Mouse (Mus musculus): ENCODE measurements around the gene Tapbp.

DNA sequence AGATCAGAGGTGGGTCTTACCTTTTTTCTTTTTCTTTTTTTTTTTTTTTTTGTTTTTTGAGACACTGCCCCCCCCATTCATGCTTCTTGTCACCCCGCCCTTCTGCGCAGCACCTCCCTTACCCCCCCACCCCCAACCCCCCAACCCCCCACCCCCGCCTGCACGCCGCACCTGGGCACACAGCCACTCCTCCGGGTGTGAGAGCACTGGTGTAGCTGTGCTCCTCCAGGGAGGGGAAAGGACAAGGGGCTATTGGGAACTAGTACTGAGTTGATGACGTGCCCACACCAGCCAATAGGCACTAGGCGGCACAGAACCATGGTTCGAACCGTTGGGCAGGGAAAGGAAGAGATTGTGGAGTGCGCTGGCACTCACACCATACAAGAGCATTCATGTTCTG, 41.3 kb upstream of the Tapbp start:
- TF ChIP-seq CTCF (IDR thresholded peaks at IDR 0.05; ENCODE audit: control insufficient read depth, insufficient read depth, insufficient replicate concordance, low read depth, low read length) (no peak), POLR2A (IDR thresholded peaks at IDR 0.05; ENCODE audit: control insufficient read depth, low read depth, low read length) (peak; percentile 35; the same call in 1 of the 2 replicates)
